Mouse (Mus musculus) erythroblast, embryonic 14.5 days (primary cell): ENCODE data around the gene Npm1.

Experiments
- GATA1 ChIP-seq: IDR thresholded peaks from 2 replicates; pipeline ENCODE4 v1.6.1; 2012; ENCODE audit warnings: low read length, inconsistent platforms, mixed read lengths
- TAL1 ChIP-seq: IDR thresholded peaks from 3 replicates; pipeline ENCODE4 v1.6.1; 2012; ENCODE audit warnings: low read length, inconsistent platforms, mixed read lengths

- TF ChIP-seq GATA1 (no peak), TAL1 (no peak)
These were observed 32.1 kb upstream of the Npm1 start for GRCm38 (mm10) chr11:33195061-33195460.
